Mouse (Mus musculus): ENCODE results near the gene Fcrlb.

The Fcrlb gene

DNA sequence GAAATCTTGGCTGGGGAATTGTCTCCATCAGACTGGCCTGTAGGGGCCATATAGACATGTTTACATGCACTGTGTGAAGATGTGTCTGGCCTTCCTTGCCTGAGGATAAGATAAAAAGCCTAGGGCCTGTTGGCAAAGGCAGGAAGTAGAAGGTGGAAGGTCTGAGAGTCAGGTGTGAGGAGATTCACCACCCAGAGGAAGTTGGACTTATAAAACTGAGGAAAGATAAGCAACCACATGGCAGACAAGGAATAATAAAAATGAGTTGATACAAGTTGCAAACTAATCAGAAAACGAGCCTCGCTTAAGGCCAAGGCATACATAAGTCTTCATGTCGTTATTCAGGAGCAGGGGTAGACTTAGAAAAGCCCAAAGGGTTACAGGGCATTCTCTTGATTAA lies 37.1 kb downstream of the Fcrlb start:
- ATAC-seq (ENCODE audit: insufficient number of reproducible peaks, low FRiP score, low TSS enrichment), result no peak

DNA sequence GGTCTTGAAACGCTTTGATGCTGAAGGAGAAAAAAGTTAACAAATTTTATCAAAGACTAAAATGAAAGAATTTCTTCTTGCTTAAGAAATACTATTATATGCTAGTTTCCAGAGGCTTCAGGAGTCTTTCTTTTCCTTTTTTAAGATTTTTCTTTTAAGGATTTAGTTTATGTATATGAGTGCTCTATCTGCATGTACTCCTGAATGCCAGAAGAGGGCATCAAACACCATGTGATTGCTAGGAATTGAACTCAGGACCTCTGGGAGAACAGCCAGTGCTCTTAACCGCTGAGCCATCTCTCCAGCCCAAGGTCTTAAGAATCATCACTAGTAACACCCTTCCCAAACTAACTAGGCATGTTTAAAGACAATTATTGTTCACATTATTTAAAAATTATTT lies 40.8 kb downstream of the Fcrlb start:
- no peak for ATAC-seq (ENCODE audit: insufficient number of reproducible peaks, low FRiP score, low TSS enrichment)

DNA sequence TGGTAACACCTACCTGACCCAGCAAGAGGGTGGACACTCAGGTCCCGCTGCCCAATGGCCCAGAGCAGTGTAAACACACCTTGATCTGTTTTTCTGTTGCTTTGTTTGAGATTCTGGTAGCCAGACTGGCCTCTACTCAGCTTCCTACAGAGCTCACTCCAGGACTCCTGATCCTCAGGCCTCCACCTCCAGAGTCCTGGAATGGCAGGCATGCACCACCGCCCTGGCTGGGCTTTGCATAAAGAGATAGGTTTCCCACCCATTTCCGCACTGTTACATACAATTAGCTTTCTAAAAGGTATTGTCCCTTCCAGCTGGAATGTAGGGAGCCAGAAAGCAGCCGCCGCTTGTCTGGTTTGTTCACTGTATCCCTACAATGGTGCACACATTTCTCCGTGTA lies 41.3 kb downstream of the Fcrlb start:
- ATAC-seq (ENCODE audit: insufficient number of reproducible peaks, low FRiP score, low TSS enrichment), result no peak

DNA sequence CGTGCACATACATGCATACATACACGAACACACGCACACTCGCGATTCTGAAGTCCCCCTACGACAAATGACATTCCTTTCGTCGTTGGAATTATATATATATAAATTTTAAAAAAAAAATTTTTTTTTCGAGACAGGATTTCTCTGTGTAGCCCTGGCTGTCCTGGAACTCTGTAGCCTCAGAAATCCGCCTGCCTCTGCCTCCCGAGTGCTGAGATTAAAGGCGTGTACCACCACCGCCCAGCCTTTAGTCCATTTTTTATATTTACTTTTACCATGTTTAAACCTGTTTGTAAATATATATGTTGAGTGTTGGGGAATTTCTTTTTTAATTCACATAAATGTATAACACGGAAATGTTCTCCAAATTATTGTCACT lies 43.8 kb downstream of the Fcrlb start:
- ATAC-seq (ENCODE audit: insufficient number of reproducible peaks, low FRiP score, low TSS enrichment), result no peak

DNA sequence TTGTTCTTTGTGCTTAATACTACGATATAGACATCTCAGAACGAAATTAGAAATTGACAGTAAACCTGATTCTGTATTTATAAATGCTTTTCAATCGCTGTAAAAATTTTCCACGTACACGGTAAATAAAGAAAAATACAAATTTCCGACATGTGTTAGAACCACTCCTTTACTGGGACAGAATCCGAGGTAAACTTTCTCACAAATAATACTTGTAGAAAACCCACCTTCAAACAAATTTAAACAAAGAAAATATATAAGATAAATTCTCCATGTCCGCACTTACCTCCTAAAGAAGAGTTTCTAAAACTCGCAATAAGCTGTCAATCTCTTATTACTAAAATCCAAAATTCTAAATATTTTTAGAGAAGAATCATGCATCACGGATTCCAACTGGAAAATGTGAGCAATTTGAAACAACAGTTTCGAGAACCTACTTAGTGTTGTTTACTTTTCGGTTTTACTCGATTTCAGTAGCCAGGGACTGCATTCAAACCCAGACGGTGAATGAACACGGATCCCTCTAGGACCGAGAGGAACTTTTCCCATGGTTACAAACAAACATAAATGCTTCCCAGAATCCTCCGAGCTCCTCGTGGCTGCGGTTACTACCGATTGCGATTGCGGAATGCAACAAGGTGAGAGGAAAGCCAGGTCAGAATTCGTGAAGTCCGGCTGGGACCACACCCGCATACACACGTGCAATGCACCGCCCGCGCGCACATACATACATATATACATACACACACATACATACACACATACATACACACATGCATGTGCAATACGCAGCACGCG lies 44.4 kb downstream of the Fcrlb start:
- ATAC-seq (ENCODE audit: insufficient number of reproducible peaks, low FRiP score, low TSS enrichment), result peak; percentile 82

DNA sequence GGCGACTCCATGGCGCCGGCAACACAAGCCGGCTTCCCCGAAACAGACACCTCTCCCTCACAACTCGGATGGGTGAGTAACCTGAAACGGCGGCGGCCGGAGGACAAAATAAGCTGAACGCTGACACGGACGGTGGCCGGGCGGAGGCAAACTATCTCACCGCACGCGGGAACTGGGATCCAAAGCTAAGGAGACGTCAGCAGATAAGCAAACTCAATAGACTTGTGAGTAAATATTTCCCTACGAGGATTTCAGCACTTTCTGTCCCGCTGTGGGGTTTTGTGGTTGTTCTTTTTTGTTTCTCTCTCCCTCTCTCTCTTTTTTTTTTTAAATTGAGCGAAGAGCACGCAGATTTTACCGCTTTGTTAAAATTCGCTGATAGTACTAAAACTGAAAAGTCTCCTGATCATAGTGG lies 45.0 kb downstream of the Fcrlb start, which contains the start of gene Atf6:
Gene Atf6, minus strand, starts transcription at position 81 of the 415 bp plus-strand sequence.
- peak; percentile 71 for ATAC-seq (ENCODE audit: insufficient number of reproducible peaks, low FRiP score, low TSS enrichment)

DNA sequence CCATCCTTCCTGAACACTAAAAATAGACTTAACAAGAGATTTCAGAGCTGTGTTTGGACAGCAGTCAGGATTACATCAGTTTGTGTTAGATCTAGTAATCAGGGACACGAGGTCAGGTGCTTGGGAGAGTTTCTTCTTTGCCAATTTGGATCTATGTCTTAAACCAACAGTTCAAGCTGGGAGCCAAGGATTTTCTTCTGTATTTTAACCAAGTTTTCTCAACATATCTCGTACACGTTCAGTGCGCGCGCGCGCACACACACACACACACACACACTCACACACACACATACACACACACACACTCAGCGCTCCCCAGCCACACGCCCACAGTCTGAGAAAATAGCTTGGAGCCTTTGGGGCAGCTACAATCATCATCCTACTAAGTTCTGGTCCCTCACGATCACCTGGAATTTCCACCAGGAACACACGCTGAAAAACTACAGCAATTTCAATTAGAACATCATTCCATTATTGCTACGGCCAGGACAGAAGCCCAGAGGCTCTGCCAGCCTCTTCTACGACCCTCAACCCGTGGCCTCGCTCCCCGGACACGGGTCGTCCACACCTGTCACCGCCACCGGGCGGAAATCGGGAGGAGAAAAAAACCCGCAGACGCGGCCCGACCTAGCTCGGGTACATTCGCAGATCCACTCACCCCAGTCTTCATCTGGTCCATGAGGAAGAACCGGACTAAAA lies 45.6 kb downstream of the Fcrlb start:
- peak; percentile 38; the same call in 1 of the 2 replicates for ATAC-seq (ENCODE audit: insufficient number of reproducible peaks, low FRiP score, low TSS enrichment)

DNA sequence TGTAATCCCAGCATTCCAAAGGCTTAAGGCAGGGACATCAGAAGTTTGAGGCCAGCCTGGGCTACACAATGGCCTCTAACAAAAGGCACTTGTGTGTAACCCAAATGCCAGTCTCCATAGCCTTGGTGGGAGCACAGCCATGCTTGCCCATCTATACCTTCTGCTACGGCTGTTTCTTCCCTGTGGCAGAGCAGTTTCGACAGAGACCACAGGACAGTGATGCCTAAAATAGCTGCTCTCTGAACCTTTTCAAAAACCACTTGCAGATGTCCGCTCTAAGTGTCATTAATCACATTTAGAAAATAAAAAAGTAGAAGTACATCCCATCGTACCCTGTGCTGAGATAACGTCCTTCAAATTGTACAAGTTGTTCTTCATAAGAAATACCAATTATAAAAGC lies 47.3 kb downstream of the Fcrlb start:
- no peak for ATAC-seq (ENCODE audit: insufficient number of reproducible peaks, low FRiP score, low TSS enrichment)

DNA sequence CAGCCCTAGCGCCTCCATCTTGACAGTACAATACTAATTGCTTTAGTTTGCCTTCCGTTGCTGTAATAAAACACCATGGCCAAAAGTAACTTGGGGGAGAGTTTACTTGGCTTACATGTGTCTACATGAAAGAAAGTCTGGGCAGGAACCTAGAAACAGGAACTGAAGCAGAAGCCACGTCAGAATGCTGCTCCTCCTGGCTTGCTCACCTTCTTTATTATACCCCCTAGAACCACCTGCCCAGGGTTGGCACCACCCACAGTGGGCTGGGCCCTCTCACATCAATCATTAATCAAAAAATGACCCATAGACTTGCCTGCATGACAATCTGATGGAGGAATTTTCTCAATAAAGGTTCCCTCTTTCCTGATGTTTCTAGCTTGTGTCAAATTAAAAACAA lies 48.0 kb downstream of the Fcrlb start:
- no peak for ATAC-seq (ENCODE audit: insufficient number of reproducible peaks, low FRiP score, low TSS enrichment)

DNA sequence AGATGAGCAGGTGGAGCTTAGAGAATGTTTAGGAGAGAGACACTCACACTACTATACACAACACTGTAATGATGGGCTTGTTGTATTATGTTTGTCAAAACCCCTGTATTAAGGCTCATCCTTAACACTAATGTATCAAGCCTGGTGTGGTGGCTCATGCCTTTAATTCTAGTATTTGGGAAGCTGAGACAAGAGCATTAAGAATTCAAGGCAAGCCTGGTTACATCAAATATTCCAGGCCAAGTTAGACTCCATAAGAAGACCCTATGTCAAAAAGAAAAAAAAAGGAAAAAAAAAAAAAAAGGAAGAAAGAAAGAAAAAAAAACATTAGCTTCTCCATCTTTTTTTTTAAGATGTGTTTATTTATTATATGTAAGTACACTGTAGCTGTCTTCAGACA lies 48.5 kb downstream of the Fcrlb start:
- ATAC-seq (ENCODE audit: insufficient number of reproducible peaks, low FRiP score, low TSS enrichment), result no peak

DNA sequence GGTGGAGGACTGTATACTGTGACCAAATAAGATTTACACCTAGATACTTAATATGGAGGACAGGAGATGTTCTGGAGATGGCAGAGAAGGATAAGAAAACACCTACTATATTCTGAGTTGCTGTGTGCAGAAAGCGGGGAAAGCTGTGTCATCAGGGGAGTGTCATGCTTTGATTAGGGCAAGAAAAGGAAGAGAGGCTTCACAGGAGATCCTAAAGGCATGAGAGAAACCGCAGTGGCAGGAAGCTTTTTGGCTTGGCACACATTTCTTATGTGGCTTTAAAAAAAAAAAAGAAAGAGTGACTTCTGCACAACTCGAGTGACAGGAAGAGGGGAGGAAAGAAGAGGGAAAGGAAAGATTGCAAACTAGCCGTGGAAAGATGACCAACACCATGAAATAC lies 49.7 kb downstream of the Fcrlb start:
- no peak for ATAC-seq (ENCODE audit: insufficient number of reproducible peaks, low FRiP score, low TSS enrichment)

DNA sequence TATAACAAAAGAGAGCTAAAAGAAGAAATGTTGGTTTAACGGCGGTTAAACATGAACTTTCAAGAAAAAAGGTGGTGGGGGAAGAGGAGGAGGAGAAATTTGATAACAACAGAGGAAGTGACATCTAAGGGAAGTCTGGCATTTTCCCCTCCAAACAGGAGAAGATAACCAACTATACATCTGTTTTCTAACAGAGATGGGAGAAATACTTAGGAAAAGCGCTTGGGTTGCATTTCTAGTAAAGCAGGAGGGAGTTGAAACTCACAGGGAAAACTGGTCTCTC lies 50.4 kb downstream of the Fcrlb start:
- no peak for ATAC-seq (ENCODE audit: insufficient number of reproducible peaks, low FRiP score, low TSS enrichment)

DNA sequence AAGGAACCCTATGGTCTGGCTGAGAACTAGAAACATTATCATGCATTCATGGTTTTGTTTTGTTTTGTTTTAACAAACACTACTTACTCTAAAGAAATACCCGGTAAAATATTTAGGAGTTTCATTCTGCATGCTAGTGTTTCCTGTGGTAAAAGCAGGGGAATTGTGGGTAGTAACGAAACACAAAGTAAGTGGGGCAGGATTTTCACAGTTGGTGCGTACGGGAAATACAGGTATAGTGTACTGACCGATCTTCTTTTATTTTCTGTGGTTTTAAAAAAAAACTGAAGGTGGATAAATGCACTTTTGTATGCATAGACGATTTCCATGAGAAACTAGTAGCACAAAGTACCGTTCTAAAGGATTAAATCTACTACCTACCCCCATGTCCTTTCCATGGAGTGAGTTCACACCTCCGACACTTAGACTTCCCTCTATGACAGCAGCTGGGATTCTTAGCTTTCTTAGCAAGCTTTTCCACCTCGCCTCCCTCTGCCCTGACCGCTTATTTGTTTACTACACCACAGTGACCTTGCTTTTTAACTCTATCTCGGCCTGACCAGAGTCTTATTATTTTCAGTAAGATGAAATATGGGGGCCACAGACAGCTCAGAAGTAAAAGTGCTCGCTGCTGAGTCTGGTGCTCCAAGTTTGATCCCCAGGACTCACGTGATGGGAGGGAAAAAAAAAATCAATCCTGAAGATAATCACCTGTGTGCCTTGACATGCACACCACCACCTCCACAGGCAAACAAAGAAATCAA lies 50.9 kb downstream of the Fcrlb start:
- no peak for ATAC-seq (ENCODE audit: insufficient number of reproducible peaks, low FRiP score, low TSS enrichment)

DNA sequence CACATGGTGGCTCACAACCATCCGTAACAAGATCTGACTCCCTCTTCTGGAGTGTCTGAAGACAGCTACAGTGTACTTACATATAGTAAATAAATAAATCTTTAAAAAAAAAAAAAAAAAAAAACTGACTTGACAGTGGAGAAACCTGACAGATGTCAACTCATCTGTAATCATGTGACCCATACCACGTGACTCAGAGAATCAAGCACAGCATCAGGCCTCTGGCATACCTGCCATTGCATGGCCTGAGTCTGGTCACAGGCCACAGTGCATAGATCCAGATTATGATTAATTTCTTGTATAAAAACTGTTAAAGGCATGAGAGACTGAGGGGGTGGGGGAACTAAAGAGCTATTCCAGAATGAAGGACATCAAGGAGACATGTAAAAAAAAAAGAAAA lies 53.9 kb downstream of the Fcrlb start:
- ATAC-seq (ENCODE audit: insufficient number of reproducible peaks, low FRiP score, low TSS enrichment), result no peak

DNA sequence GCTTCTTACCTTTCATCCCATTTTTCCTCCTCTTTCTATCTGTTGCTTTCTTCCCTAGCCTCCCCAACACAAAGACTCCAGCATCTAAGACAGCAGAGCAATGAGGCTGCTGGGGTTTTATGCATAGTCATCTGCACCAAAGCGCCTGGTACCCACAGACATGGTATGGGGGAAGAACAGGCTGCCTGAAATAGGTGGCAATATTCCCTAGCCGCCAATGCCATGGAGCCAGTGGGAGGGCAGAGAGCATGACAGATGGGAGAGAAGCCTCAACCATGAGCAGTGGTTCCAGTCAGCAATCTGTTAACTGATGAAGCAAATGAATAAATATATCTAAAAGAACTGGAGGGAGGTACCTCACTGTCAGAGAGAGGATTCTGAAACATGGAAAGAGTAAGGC lies 55.4 kb downstream of the Fcrlb start:
- peak; percentile 81 for ATAC-seq (ENCODE audit: insufficient number of reproducible peaks, low FRiP score, low TSS enrichment)

All from cerebellum, adult (tissue).